ENCODE assay signal across 19 mouse cellular contexts in the genomic region with DNA sequence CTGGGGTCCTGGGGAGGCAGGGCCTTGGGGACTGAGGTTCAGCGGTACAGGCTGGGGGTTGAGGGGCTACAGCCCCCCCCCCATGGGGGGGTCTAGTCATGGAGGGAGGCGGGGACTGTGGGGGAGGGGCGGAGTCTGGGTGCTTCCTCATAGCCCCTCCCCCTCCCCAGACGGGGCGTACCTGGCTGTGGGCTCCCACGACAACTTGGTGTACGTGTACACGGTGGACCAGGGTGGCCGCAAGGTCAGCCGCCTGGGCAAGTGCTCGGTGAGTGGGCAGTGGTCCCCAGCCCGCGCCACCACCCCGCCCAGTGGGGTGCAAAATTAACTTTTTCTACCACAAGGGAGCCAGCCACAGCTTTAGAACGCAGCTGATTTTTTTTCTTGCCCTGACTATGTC. TPM values are rescaled to one million over a fixed set of nuclear protein-coding genes. Genes with fewer than 3 reads are reported as not detected.
A peak's percentile ranks its signal among the peaks of the same experiment; 100 is the strongest.
DNase-seq lines count a peak whose midpoint lies in the region; ATAC-seq and TF ChIP-seq lines count a peak whose summit lies in the region.
"Had no signal": no experiment of that assay in that cellular context is flagged by ENCODE, and none has a peak within 500 bp of the region (broad histone marks: within the 10 kb centered on the region; RNA-seq: fewer than 3 reads in every experiment).

No protein-coding gene starts in this region.

- H3K27ac ChIP-seq in kidney, postnatal 0 days: no peak overlapping the region
- no peak overlapping the region for H3K27ac ChIP-seq in intestine, embryonic 16.5 days (ENCODE audit: low read length)
- H3K27ac ChIP-seq: heart, embryonic 10.5 days; hindbrain, embryonic 15.5 days; layer of hippocampus, adult 2 months; limb, embryonic 13.5 days had no signal

- no peaks in the 10 kb centered on the region for H3K27me3 ChIP-seq in kidney, postnatal 0 days (ENCODE audit: insufficient read depth, low read length)
- H3K27me3 ChIP-seq in intestine, embryonic 16.5 days (replicated peaks; ENCODE audit: control insufficient read depth, insufficient read depth, low read length): no peaks in the 10 kb centered on the region
- H3K27me3 ChIP-seq: hindbrain, embryonic 15.5 days; limb, embryonic 13.5 days; megakaryocyte, embryonic 14.5 days had no signal

- no peak overlapping the region for H3K4me3 ChIP-seq in kidney, postnatal 0 days (replicated peaks; ENCODE audit: low read depth, low read length)
- no peak overlapping the region for H3K4me3 ChIP-seq in intestine, embryonic 16.5 days (ENCODE audit: low read length)
- H3K4me3 ChIP-seq: heart, embryonic 10.5 days; hindbrain, embryonic 15.5 days; layer of hippocampus, adult 2 months; limb, embryonic 13.5 days; megakaryocyte, embryonic 14.5 days had no signal

- no peaks in the 10 kb centered on the region for H3K9me3 ChIP-seq in kidney, postnatal 0 days (replicated peaks; ENCODE audit: low read length)
- H3K9me3 ChIP-seq in intestine, embryonic 16.5 days (ENCODE audit: control insufficient read depth, low read length): no peaks in the 10 kb centered on the region
- H3K9me3 ChIP-seq: heart, embryonic 10.5 days; hindbrain, embryonic 15.5 days; limb, embryonic 13.5 days; megakaryocyte, embryonic 14.5 days had no signal

- no peaks in the 10 kb centered on the region for H3K4me1 ChIP-seq in kidney, postnatal 0 days (replicated peaks; ENCODE audit: insufficient read depth, low read length)
- no peaks in the 10 kb centered on the region for H3K4me1 ChIP-seq in intestine, embryonic 16.5 days (ENCODE audit: control insufficient read depth, insufficient read depth, low read length)
- H3K4me1 ChIP-seq: hindbrain, embryonic 15.5 days; limb, embryonic 13.5 days had no signal

- H3K4me2 ChIP-seq in kidney, postnatal 0 days (ENCODE audit: low read length): no peak overlapping the region
- H3K4me2 ChIP-seq in intestine, embryonic 16.5 days (ENCODE audit: low read depth, low read length): no peak overlapping the region
- H3K4me2 ChIP-seq: hindbrain, embryonic 15.5 days; limb, embryonic 13.5 days; lung, embryonic 14.5 days had no signal

- peaks cover 22% of the 10 kb centered on the region for H3K36me3 ChIP-seq in kidney, postnatal 0 days (ENCODE audit: insufficient read depth, low read length)
- H3K36me3 ChIP-seq in intestine, embryonic 16.5 days (ENCODE audit: control insufficient read depth, insufficient read depth, low read length): peaks cover 6% of the 10 kb centered on the region; the same call in 1 of the 2 replicates

- no peak for DNase-seq in kidney, postnatal 0 days (ENCODE audit: low spot score)
- no peak for DNase-seq in kidney, adult 9 months
- peak; percentile 18 for DNase-seq in right cerebral cortex, postnatal 14 days
- no peak for DNase-seq in right cerebral cortex, postnatal 10 days (ENCODE audit: low spot score in 2 of 2)
- DNase-seq in testis, postnatal 10 days (ENCODE audit: low spot score): peak; percentile 60
- no peak for DNase-seq in spleen, postnatal 36 days (ENCODE audit: low spot score in 2 of 2)
- DNase-seq: adrenal gland, postnatal 25 days; cerebellum, adult 9-10 months; gastrocnemius, postnatal 36 days; lung, embryonic 14.5 days; thymus, postnatal 14 days had no signal

- ATAC-seq in kidney, postnatal 0 days (replicated peaks; ENCODE audit: low FRiP score, low read depth): 0 out of 2 replicates have a peak, but pooled peaks have one; percentile 17
- 0 out of 2 replicates have a peak, but pooled peaks have one; percentile 33 for ATAC-seq in intestine, embryonic 16.5 days
- ATAC-seq: activated CD4-positive, CD25-positive, alpha-beta regulatory T cell, adult 4 months; CD4-positive, CD25-positive, alpha-beta regulatory T cell, adult 4 months had no signal

- no peak for TF ChIP-seq CTCF in kidney, postnatal 0 days (IDR thresholded peaks at IDR 0.05; ENCODE audit: low read depth)

- 74% methylated on average over 14 of the region's 15 CpGs for WGBS in kidney, postnatal 0 days
- 74% methylated on average over 15 of the region's 15 CpGs for WGBS in intestine, embryonic 16.5 days

- H3K9ac ChIP-seq in kidney, postnatal 0 days (ENCODE audit: low read depth, low read length): no peak overlapping the region
- no peak overlapping the region for H3K9ac ChIP-seq in intestine, embryonic 16.5 days (ENCODE audit: low read depth, low read length)
- H3K9ac ChIP-seq: hindbrain, embryonic 15.5 days; limb, embryonic 13.5 days; lung, embryonic 14.5 days had no signal

RNA-seq across cellular contexts. Expression of a gene that starts 10.7 kb away (rescaled TPM):
- 5.1 and 5.2 TPM in 2 replicates for polyA plus RNA-seq in kidney, postnatal 0 days (2015; fragmentation: Nextera tagmentation; extraction: Ambion mirVana)
- polyA plus RNA-seq in intestine, embryonic 16.5 days (2015; fragmentation: Nextera tagmentation; extraction: Ambion mirVana): 1.6 and 2.1 TPM in 2 replicates

RNA-seq across cellular contexts. Expression of a gene that starts 25.4 kb away (rescaled TPM):
- 10.6 and 13.1 TPM in 2 replicates for polyA plus RNA-seq in kidney, postnatal 0 days (2015; fragmentation: Nextera tagmentation; extraction: Ambion mirVana)
- 7.1 and 8.4 TPM in 2 replicates for polyA plus RNA-seq in intestine, embryonic 16.5 days (2015; fragmentation: Nextera tagmentation; extraction: Ambion mirVana)

RNA-seq across cellular contexts. Expression of a gene that starts 26.5 kb away (rescaled TPM):
- polyA plus RNA-seq in kidney, postnatal 0 days (2015; fragmentation: Nextera tagmentation; extraction: Ambion mirVana): 30.4 and 30.5 TPM in 2 replicates
- 40.6 and 40.9 TPM in 2 replicates for polyA plus RNA-seq in intestine, embryonic 16.5 days (2015; fragmentation: Nextera tagmentation; extraction: Ambion mirVana)

RNA-seq across cellular contexts. Expression of a gene that starts 35.7 kb away (rescaled TPM):
- 0.08 and 0.09 TPM in 2 replicates for polyA plus RNA-seq in kidney, postnatal 0 days (2015; fragmentation: Nextera tagmentation; extraction: Ambion mirVana)
- polyA plus RNA-seq in intestine, embryonic 16.5 days (2015; fragmentation: Nextera tagmentation; extraction: Ambion mirVana): 3.1 and 3.6 TPM in 2 replicates
- polyA plus RNA-seq: activated CD4-positive, CD25-positive, alpha-beta regulatory T cell, adult 4 months; CD4-positive, CD25-positive, alpha-beta regulatory T cell, adult 4 months had no signal

RNA-seq across cellular contexts. Expression of a gene that starts 52.1 kb away (rescaled TPM):
- 119 and 127 TPM in 2 replicates for polyA plus RNA-seq in kidney, postnatal 0 days (2015; fragmentation: Nextera tagmentation; extraction: Ambion mirVana)
- polyA plus RNA-seq in intestine, embryonic 16.5 days (2015; fragmentation: Nextera tagmentation; extraction: Ambion mirVana): 119 and 132 TPM in 2 replicates

Comparison
In these comparisons a context has a peak if more than half of its experiments do, and no peak if none do; other contexts are left out.
1. DNase-seq: peak in right cerebral cortex, postnatal 14 days (single experiment) and testis, postnatal 10 days (single experiment); none in kidney, postnatal 0 days (single experiment), kidney, adult 9 months (single experiment), right cerebral cortex, postnatal 10 days (0 of 2) and spleen, postnatal 36 days (0 of 2).